Mouse (Mus musculus) cerebellum, adult 2 months (tissue): Measurements from ENCODE around the gene Chka. TPM values are rescaled to one million over a fixed set of nuclear protein-coding genes. Genes with fewer than 3 reads are reported as not detected.

Experiments used
- DNase-seq, 2 experiments: peaks; one replicate each; pipeline ENCODE4 v3.0.0; 2021
- H3K27ac ChIP-seq: fragments of 200-500 bp; 2 replicates; pipeline ENCODE4 v1.5.1; 2012; ENCODE audit warnings: low read length, control low read depth, inconsistent platforms; ENCODE audit not compliant: insufficient read depth
- H3K27me3 ChIP-seq: fragments of 200-500 bp; 2 replicates; pipeline ENCODE4 v1.6.1; 2012; ENCODE audit warnings: inconsistent platforms, mild to moderate bottlenecking, low read length, moderate library complexity; ENCODE audit not compliant: control insufficient read depth, insufficient read depth
- H3K4me1 ChIP-seq: fragments of 200-500 bp; 2 replicates; pipeline ENCODE4 v1.6.1; 2011; ENCODE audit warnings: low read length; ENCODE audit not compliant: control insufficient read depth, insufficient read depth
- H3K4me3 ChIP-seq: fragments of 200-500 bp; replicated peaks from 2 replicates; pipeline ENCODE3; 2011; ENCODE audit warnings: mild to moderate bottlenecking, low read depth, low read length, control low read depth; ENCODE audit not compliant: insufficient read depth
- CTCF ChIP-seq: fragments of 200-500 bp; IDR thresholded peaks from 2 replicates; pipeline ENCODE4 v1.5.1; 2011; ENCODE audit warnings: low read depth, mild to moderate bottlenecking, control low read depth, low read length, moderate library complexity, borderline replicate concordance; ENCODE audit not compliant: insufficient read depth
- POLR2A ChIP-seq: fragments of 200-500 bp; IDR thresholded peaks from 2 replicates; pipeline ENCODE4 v1.6.1; 2011; ENCODE audit warnings: low read length, control low read depth, borderline replicate concordance; ENCODE audit not compliant: insufficient read depth
- WGBS: fragments of 180-500 bp; shearing (Covaris S2); methylation state at CpG from one replicate; pipeline ENCODE4 v1.1.7; 2018; 5-methylcytosine and 5-hydroxymethylcytosine counted together
- polyA plus RNA-seq: library from polyadenylated mRNA; depleted of rRNA; stranded (reverse); fragments of >200 nt; gene quantifications from 2 replicates; pipeline ENCODE4 v1.2.3, GENCODE M21; 2012

The Chka gene
- polyA plus RNA-seq, 1 experiment = 118 TPM

GRCm38 (mm10) chr19:3914535-3914934 lies 63.0 kb downstream of the Chka start:
- H3K27ac ChIP-seq = no peak overlapping the region
- TF ChIP-seq POLR2A = no peak
- no peak for TF ChIP-seq CTCF
- DNase-seq = no peak
- H3K4me3 ChIP-seq = no peak overlapping the region
- no peaks in the 10 kb centered on the region for H3K27me3 ChIP-seq
- H3K4me1 ChIP-seq = peaks cover 11% of the 10 kb centered on the region; the same call in 1 of the 2 replicates
- 92% methylated on average over 5 of the region's 5 CpGs for WGBS

- no peak for DNase-seq
- Histone ChIP-seq H3K4me1 (peaks cover 7% of the 10 kb centered on the region; the same call in 1 of the 2 replicates), H3K27me3 (no peaks in the 10 kb centered on the region), H3K4me3 (no peak overlapping the region), H3K27ac (no peak overlapping the region)
- TF ChIP-seq CTCF = no peak
- no peak for TF ChIP-seq POLR2A
- WGBS = 67% methylated on average over 11 of the region's 11 CpGs
These were observed 65.2 kb downstream of the Chka start for GRCm38 (mm10) chr19:3916727-3917126.

- H3K4me1 ChIP-seq = no peaks in the 10 kb centered on the region
- no peak for TF ChIP-seq POLR2A
- TF ChIP-seq CTCF = no peak
- no peaks in the 10 kb centered on the region for H3K27me3 ChIP-seq
- H3K4me3 ChIP-seq = no peak overlapping the region
- H3K27ac ChIP-seq = no peak overlapping the region
- DNase-seq = no peak
These were observed 68.4 kb downstream of the Chka start for GRCm38 (mm10) chr19:3919928-3920327.

- no peak for DNase-seq
- Histone ChIP-seq H3K4me3 (no peak overlapping the region), H3K27ac (no peak overlapping the region), H3K27me3 (no peaks in the 10 kb centered on the region), H3K4me1 (peaks cover 8% of the 10 kb centered on the region)
- WGBS = 63% methylated on average over 10 of the region's 10 CpGs
- no peak for TF ChIP-seq CTCF
- TF ChIP-seq POLR2A = no peak
These were observed 71.2 kb downstream of the Chka start for GRCm38 (mm10) chr19:3922661-3923371.

- Histone ChIP-seq H3K4me1 (peaks cover 8% of the 10 kb centered on the region), H3K27me3 (no peaks in the 10 kb centered on the region), H3K4me3 (no peak overlapping the region), H3K27ac (no peak overlapping the region)
- 50% methylated on average over 13 of the region's 13 CpGs for WGBS
- DNase-seq = no peak
- no peak for TF ChIP-seq CTCF
- TF ChIP-seq POLR2A = no peak
These were observed 72.0 kb downstream of the Chka start for GRCm38 (mm10) chr19:3923586-3923985.

GRCm38 (mm10) chr19:3924190-3924589 lies 72.6 kb downstream of the Chka start:
- no peak for DNase-seq
- WGBS = 70% methylated on average over 8 of the region's 8 CpGs
- Histone ChIP-seq H3K27me3 (no peaks in the 10 kb centered on the region), H3K4me3 (no peak overlapping the region), H3K27ac (no peak overlapping the region), H3K4me1 (peaks cover 13% of the 10 kb centered on the region)
- TF ChIP-seq CTCF = no peak
- TF ChIP-seq POLR2A = no peak

GRCm38 (mm10) chr19:3924868-3925267 lies 73.3 kb downstream of the Chka start:
- 95% methylated on average over 7 of the region's 7 CpGs for WGBS
- TF ChIP-seq CTCF (no peak), POLR2A (no peak)
- H3K27ac ChIP-seq = no peak overlapping the region
- peaks cover 20% of the 10 kb centered on the region for H3K4me1 ChIP-seq
- H3K27me3 ChIP-seq = no peaks in the 10 kb centered on the region
- no peak overlapping the region for H3K4me3 ChIP-seq
- no peak for DNase-seq

- peaks cover 29% of the 10 kb centered on the region for H3K4me1 ChIP-seq
- TF ChIP-seq POLR2A = no peak
- no peak for TF ChIP-seq CTCF
- no peak overlapping the region for H3K27ac ChIP-seq
- no peak overlapping the region for H3K4me3 ChIP-seq
- H3K27me3 ChIP-seq = no peaks in the 10 kb centered on the region
- DNase-seq = no peak
- WGBS = 86% methylated on average over 6 of the region's 6 CpGs
These were observed 74.3 kb downstream of the Chka start for GRCm38 (mm10) chr19:3925859-3926258.
